Mouse (Mus musculus): ENCODE measurements around the gene Tiam2. TPM values are rescaled to one million over a fixed set of nuclear protein-coding genes. Genes with fewer than 3 reads are reported as not detected.
A peak's percentile ranks its signal among the peaks of the same experiment; 100 is the strongest.

Gene Tiam2
- polyA plus RNA-seq, 1 experiment from 2014 or later = 5.5 TPM

GRCm38 (mm10) chr17:3436841-3437515, 110.6 kb downstream of the Tiam2 start:
- Histone ChIP-seq H3K27ac (ENCODE audit: low read depth, low read length) (no peak overlapping the region), H3K4me2 (replicated peaks; ENCODE audit: low read depth, low read length) (no peak overlapping the region), H3K9ac (ENCODE audit: low read depth, low read length) (no peak overlapping the region), H3K9me3 (ENCODE audit: control insufficient read depth, low read length) (no peaks in the 10 kb centered on the region), H3K4me1 (replicated peaks; ENCODE audit: control insufficient read depth, insufficient read depth, low read length) (no peaks in the 10 kb centered on the region), H3K36me3 (ENCODE audit: control insufficient read depth, insufficient read depth, low read length) (no peaks in the 10 kb centered on the region), H3K4me3 (ENCODE audit: low read depth, low read length) (no peak overlapping the region), H3K27me3 (ENCODE audit: control insufficient read depth, insufficient read depth, low read length) (no peaks in the 10 kb centered on the region)
- DNase-seq (ENCODE audit: low spot score) = no peak
- 74% methylated on average over 12 of the region's 12 CpGs for WGBS
- no peak for ATAC-seq (ENCODE audit: low FRiP score)

DNA sequence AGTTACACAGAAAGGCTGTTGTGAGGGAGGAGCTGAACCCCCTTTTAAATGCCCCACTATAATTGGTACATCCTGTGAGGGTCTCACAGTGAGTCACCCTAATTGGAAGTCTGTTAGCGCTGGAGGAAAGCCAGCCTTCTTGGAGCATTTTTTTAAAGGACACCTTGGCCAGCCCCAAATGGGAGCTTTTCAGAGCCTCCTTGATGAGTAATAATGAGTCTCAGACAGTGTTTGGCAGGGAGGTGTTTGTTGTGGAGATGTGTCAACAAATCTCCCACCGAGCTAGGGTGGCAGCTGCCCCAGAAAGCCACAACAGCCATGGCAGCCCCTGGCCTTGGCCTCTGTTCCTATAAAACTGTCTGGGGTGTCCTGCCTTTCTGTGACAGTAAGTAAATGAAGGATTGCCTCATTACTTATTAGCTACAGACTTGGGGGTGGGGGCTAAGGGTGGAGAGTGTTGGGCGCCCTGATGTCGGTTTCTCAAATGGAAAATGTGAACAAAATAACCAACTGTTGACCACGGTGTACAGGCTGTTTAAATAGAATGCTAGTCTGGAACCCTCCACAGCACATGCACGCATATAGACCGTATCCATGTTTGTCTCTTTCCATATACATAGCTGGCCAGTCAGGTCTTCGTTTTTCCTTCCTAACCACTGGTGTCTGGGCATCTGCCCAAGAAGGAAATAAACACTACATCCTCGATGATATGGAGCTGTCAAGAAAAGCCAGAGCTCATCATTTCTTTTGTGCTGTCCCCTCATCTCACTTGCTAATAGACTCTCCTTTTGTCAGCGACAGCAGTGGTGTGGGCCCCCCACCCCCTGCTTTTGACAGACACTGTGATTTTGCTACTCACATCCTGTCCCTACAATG, 116.4 kb downstream of the Tiam2 start:
- H3K4me3 ChIP-seq (ENCODE audit: low read depth, low read length) = no peak overlapping the region
- no peak overlapping the region for H3K9ac ChIP-seq (ENCODE audit: low read depth, low read length)
- no peaks in the 10 kb centered on the region for H3K9me3 ChIP-seq (ENCODE audit: control insufficient read depth, low read length)
- no peaks in the 10 kb centered on the region for H3K36me3 ChIP-seq (ENCODE audit: control insufficient read depth, insufficient read depth, low read length)
- no peaks in the 10 kb centered on the region for H3K27me3 ChIP-seq (ENCODE audit: control insufficient read depth, insufficient read depth, low read length)
- no peak for DNase-seq (ENCODE audit: low spot score)
- WGBS = 67% methylated on average over 10 of the region's 10 CpGs
- H3K4me1 ChIP-seq (replicated peaks; ENCODE audit: control insufficient read depth, insufficient read depth, low read length) = no peaks in the 10 kb centered on the region
- 0 out of 2 replicates have a peak, but pooled peaks have one; percentile 4 for ATAC-seq (ENCODE audit: low FRiP score)
- H3K4me2 ChIP-seq (replicated peaks; ENCODE audit: low read depth, low read length) = no peak overlapping the region
- H3K27ac ChIP-seq (ENCODE audit: low read depth, low read length) = no peak overlapping the region

DNA sequence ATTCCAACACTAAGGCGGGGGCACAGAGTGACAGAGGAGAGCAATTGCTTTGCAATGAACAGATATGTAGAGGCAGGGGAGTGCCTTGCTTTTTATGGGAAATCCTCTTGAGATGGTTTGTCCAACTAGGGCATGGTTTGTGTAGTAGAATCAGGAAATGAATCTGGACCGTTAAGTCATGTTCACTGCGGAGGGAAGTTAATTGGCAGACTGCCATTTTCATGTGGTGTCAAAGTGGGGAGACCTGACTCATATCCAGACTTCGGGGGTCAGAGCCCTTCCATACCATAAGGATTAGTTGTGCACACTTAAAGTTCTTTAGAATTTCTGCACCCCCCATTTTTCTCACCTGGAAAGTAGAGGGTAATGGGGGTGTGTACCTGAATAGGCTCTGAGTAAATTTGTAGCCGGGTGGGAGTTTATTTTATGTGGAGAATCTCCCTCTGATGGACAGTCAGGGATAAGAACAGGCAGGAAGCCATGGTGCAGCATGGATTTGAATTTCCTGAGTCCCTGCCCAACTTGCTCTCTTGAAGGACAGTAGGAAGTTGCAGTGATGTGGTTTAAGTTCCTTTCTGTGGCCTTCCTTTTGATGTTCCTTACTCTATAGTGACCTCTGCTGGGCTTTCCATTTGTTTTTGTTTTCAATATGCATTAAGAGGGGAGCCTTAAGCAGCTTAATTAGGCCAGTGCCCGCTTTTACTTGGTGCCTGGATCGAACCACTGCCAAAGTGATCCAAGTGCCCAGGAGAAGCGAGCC, 120.0 kb downstream of the Tiam2 start:
- Histone ChIP-seq H3K27ac (ENCODE audit: low read depth, low read length) (no peak overlapping the region), H3K4me2 (replicated peaks; ENCODE audit: low read depth, low read length) (no peak overlapping the region), H3K27me3 (ENCODE audit: control insufficient read depth, insufficient read depth, low read length) (no peaks in the 10 kb centered on the region), H3K9ac (ENCODE audit: low read depth, low read length) (no peak overlapping the region), H3K4me1 (replicated peaks; ENCODE audit: control insufficient read depth, insufficient read depth, low read length) (no peaks in the 10 kb centered on the region), H3K4me3 (ENCODE audit: low read depth, low read length) (no peak overlapping the region), H3K36me3 (ENCODE audit: control insufficient read depth, insufficient read depth, low read length) (no peaks in the 10 kb centered on the region), H3K9me3 (ENCODE audit: control insufficient read depth, low read length) (no peaks in the 10 kb centered on the region)
- 72% methylated on average over 8 of the region's 8 CpGs for WGBS
- peak; percentile 55 for DNase-seq (ENCODE audit: low spot score)
- no peak for ATAC-seq (ENCODE audit: low FRiP score)

GRCm38 (mm10) chr17:3448725-3449124, 122.4 kb downstream of the Tiam2 start:
- Histone ChIP-seq H3K9ac (ENCODE audit: low read depth, low read length) (no peak overlapping the region), H3K4me2 (replicated peaks; ENCODE audit: low read depth, low read length) (no peak overlapping the region), H3K4me3 (ENCODE audit: low read depth, low read length) (no peak overlapping the region), H3K36me3 (ENCODE audit: control insufficient read depth, insufficient read depth, low read length) (no peaks in the 10 kb centered on the region), H3K27ac (ENCODE audit: low read depth, low read length) (no peak overlapping the region), H3K9me3 (ENCODE audit: control insufficient read depth, low read length) (no peaks in the 10 kb centered on the region), H3K4me1 (replicated peaks; ENCODE audit: control insufficient read depth, insufficient read depth, low read length) (no peaks in the 10 kb centered on the region), H3K27me3 (ENCODE audit: control insufficient read depth, insufficient read depth, low read length) (no peaks in the 10 kb centered on the region)
- 37% methylated on average over 3 of the region's 3 CpGs for WGBS
- DNase-seq (ENCODE audit: low spot score) = peak; percentile 84
- ATAC-seq (ENCODE audit: low FRiP score) = peak; percentile 56

DNA sequence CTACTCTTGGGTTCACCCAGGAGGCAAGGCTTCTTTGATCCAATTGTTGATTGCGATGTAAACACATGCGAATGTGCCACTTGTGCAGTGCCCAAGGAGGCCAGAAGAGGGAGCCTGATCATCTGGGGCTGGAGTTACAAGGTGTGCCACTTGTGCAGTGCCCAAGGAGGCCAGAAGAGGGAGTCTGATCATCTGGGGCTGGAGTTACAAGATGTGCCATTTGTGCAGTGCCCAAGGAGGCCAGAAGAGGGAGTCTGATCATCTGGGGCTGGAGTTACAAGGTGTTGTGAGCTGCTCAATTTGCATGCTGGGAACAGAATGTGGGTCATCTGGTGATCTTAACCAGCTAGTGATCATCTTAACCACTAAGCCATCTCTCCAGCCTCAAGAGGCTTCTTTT, 124.7 kb downstream of the Tiam2 start:
- ATAC-seq (ENCODE audit: low FRiP score) (no peak), DNase-seq (ENCODE audit: low spot score) (peak; percentile 52)
- 64% methylated on average over 2 of the region's 2 CpGs for WGBS
- Histone ChIP-seq H3K9me3 (ENCODE audit: control insufficient read depth, low read length) (no peaks in the 10 kb centered on the region), H3K36me3 (ENCODE audit: control insufficient read depth, insufficient read depth, low read length) (no peaks in the 10 kb centered on the region), H3K4me3 (ENCODE audit: low read depth, low read length) (no peak overlapping the region), H3K27ac (ENCODE audit: low read depth, low read length) (no peak overlapping the region), H3K27me3 (ENCODE audit: control insufficient read depth, insufficient read depth, low read length) (no peaks in the 10 kb centered on the region), H3K4me1 (replicated peaks; ENCODE audit: control insufficient read depth, insufficient read depth, low read length) (no peaks in the 10 kb centered on the region), H3K4me2 (replicated peaks; ENCODE audit: low read depth, low read length) (no peak overlapping the region), H3K9ac (ENCODE audit: low read depth, low read length) (no peak overlapping the region)

GRCm38 (mm10) chr17:3452571-3453311, 126.4 kb downstream of the Tiam2 start:
- WGBS = 87% methylated on average over 12 of the region's 12 CpGs
- DNase-seq (ENCODE audit: low spot score) = no peak
- Histone ChIP-seq H3K36me3 (ENCODE audit: control insufficient read depth, insufficient read depth, low read length) (no peaks in the 10 kb centered on the region), H3K27ac (ENCODE audit: low read depth, low read length) (no peak overlapping the region), H3K9ac (ENCODE audit: low read depth, low read length) (no peak overlapping the region), H3K9me3 (ENCODE audit: control insufficient read depth, low read length) (no peaks in the 10 kb centered on the region), H3K4me3 (ENCODE audit: low read depth, low read length) (no peak overlapping the region), H3K27me3 (ENCODE audit: control insufficient read depth, insufficient read depth, low read length) (no peaks in the 10 kb centered on the region), H3K4me2 (replicated peaks; ENCODE audit: low read depth, low read length) (no peak overlapping the region), H3K4me1 (replicated peaks; ENCODE audit: control insufficient read depth, insufficient read depth, low read length) (no peaks in the 10 kb centered on the region)
- ATAC-seq (ENCODE audit: low FRiP score) = no peak

GRCm38 (mm10) chr17:3453946-3454345, 127.6 kb downstream of the Tiam2 start:
- H3K9ac ChIP-seq (ENCODE audit: low read depth, low read length) = no peak overlapping the region
- ATAC-seq (ENCODE audit: low FRiP score) (no peak), DNase-seq (ENCODE audit: low spot score) (no peak)
- no peaks in the 10 kb centered on the region for H3K4me1 ChIP-seq (replicated peaks; ENCODE audit: control insufficient read depth, insufficient read depth, low read length)
- H3K4me3 ChIP-seq (ENCODE audit: low read depth, low read length) = no peak overlapping the region
- H3K36me3 ChIP-seq (ENCODE audit: control insufficient read depth, insufficient read depth, low read length) = no peaks in the 10 kb centered on the region
- no peak overlapping the region for H3K4me2 ChIP-seq (replicated peaks; ENCODE audit: low read depth, low read length)
- no peaks in the 10 kb centered on the region for H3K27me3 ChIP-seq (ENCODE audit: control insufficient read depth, insufficient read depth, low read length)
- no peaks in the 10 kb centered on the region for H3K9me3 ChIP-seq (ENCODE audit: control insufficient read depth, low read length)
- H3K27ac ChIP-seq (ENCODE audit: low read depth, low read length) = no peak overlapping the region
- WGBS = 43% methylated on average over 10 of the region's 10 CpGs

DNA sequence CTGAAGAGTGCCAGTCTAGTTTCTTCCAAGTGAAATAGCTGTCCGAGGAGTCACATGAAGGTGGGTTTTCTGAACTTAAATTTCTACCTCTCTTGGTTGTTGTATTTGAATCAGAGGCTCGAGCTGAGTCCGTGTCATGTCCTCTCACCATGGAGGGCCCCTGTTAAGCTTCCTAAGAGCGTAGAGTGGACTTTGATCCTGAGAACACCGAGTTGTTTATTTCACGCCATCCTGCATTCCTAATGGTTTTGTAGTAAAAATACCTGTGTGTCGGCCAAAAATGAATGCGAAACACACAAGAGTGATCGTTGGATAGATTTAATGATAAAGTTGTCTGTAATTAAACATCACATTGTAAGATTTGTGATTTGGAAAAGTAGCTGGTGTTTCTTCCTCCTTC, 128.5 kb downstream of the Tiam2 start:
- Histone ChIP-seq H3K27me3 (ENCODE audit: control insufficient read depth, insufficient read depth, low read length) (no peaks in the 10 kb centered on the region), H3K4me3 (ENCODE audit: low read depth, low read length) (no peak overlapping the region), H3K9ac (ENCODE audit: low read depth, low read length) (no peak overlapping the region), H3K9me3 (ENCODE audit: control insufficient read depth, low read length) (no peaks in the 10 kb centered on the region), H3K27ac (ENCODE audit: low read depth, low read length) (no peak overlapping the region), H3K36me3 (ENCODE audit: control insufficient read depth, insufficient read depth, low read length) (no peaks in the 10 kb centered on the region), H3K4me1 (replicated peaks; ENCODE audit: control insufficient read depth, insufficient read depth, low read length) (no peaks in the 10 kb centered on the region), H3K4me2 (replicated peaks; ENCODE audit: low read depth, low read length) (no peak overlapping the region)
- WGBS = 90% methylated on average over 9 of the region's 9 CpGs
- no peak for DNase-seq (ENCODE audit: low spot score)
- no peak for ATAC-seq (ENCODE audit: low FRiP score)

Measured in hindbrain, embryonic 11.5 days (tissue).